Mouse (Mus musculus) heart, adult 8-10 months (tissue): Measurements from ENCODE around the gene Gga1. TPM values are rescaled to one million over a fixed set of nuclear protein-coding genes. Genes with fewer than 3 reads are reported as not detected.
"Not testable (repeated sequence)": the region's sequence is repeated elsewhere in the genome, so short reads cannot be mapped to it uniquely, and the experiment has no call there.

Experiments
- DNase-seq: peaks from one replicate; pipeline ENCODE4 v3.0.0; 2022; ENCODE audit warnings: low spot score
- total RNA-seq, 4 experiments: library from RNA; stranded (reverse); gene quantifications; 2 replicates each; pipeline ENCODE4 v1.2.4; 2022

Gga1 gene
- total RNA-seq, 4 experiments from 2014 or later, result 44.8 to 49.1 (median 46.3) TPM

- no peak for DNase-seq
These were observed 31.7 kb upstream of the Gga1 start for GRCm38 (mm10) chr15:78845321-78845720.

- DNase-seq, result no peak
These were observed 31.1 kb upstream of the Gga1 start for GRCm38 (mm10) chr15:78845867-78846266.

GRCm38 (mm10) chr15:78846352-78846751 lies 30.6 kb upstream of the Gga1 start:
- DNase-seq, result no peak

- not testable (repeated sequence) for DNase-seq
These were observed 30.2 kb upstream of the Gga1 start for GRCm38 (mm10) chr15:78846805-78847204.

GRCm38 (mm10) chr15:78848467-78848866 lies 28.5 kb upstream of the Gga1 start:
- DNase-seq, result peak; percentile 88

- no peak for DNase-seq
These were observed 27.5 kb upstream of the Gga1 start for GRCm38 (mm10) chr15:78849485-78849884.

GRCm38 (mm10) chr15:78850059-78850824 lies 26.7 kb upstream of the Gga1 start:
- no peak for DNase-seq

- no peak for DNase-seq
These were observed 26.0 kb upstream of the Gga1 start for GRCm38 (mm10) chr15:78850944-78851343.

- DNase-seq, result peak; percentile 92
These were observed 25.4 kb upstream of the Gga1 start for GRCm38 (mm10) chr15:78851505-78852153.

- DNase-seq, result no peak
These were observed 21.6 kb upstream of the Gga1 start, which contains the start of gene Lgals2 for GRCm38 (mm10) chr15:78855303-78855965. Gene Lgals2 (minus strand): TSS chr15:78855529.

GRCm38 (mm10) chr15:78857009-78857408 lies 20.0 kb upstream of the Gga1 start:
- DNase-seq, result no peak

GRCm38 (mm10) chr15:78859311-78859710 lies 17.7 kb upstream of the Gga1 start:
- no peak for DNase-seq

GRCm38 (mm10) chr15:78859714-78860113 lies 17.3 kb upstream of the Gga1 start:
- DNase-seq, result no peak

- no peak for DNase-seq
These were observed 14.7 kb upstream of the Gga1 start for GRCm38 (mm10) chr15:78862280-78862679.

GRCm38 (mm10) chr15:78863154-78863553 lies 13.8 kb upstream of the Gga1 start:
- no peak for DNase-seq

- no peak for DNase-seq
These were observed 13.1 kb upstream of the Gga1 start for GRCm38 (mm10) chr15:78863852-78864253.

- DNase-seq, result peak; percentile 58
These were observed 8.6 kb upstream of the Gga1 start for GRCm38 (mm10) chr15:78868398-78868797.

GRCm38 (mm10) chr15:78868826-78869233 lies 8.2 kb upstream of the Gga1 start:
- no peak for DNase-seq

- DNase-seq, result no peak
These were observed 7.2 kb upstream of the Gga1 start for GRCm38 (mm10) chr15:78869775-78870174.

- no peak for DNase-seq
These were observed 4.9 kb upstream of the Gga1 start for GRCm38 (mm10) chr15:78872021-78872608.

- no peak for DNase-seq
These were observed 3.1 kb upstream of the Gga1 start for GRCm38 (mm10) chr15:78873803-78874435.

GRCm38 (mm10) chr15:78874989-78875388 lies 2.0 kb upstream of the Gga1 start:
- DNase-seq, result no peak
